Mouse (Mus musculus) T-helper 17 cell (primary cell): ENCODE measurements around the gene B3gnt2.

Source experiments
- in situ Hi-C, 2 experiments: fragments of 300-600 bp; cut with MboI, MseI; formaldehyde crosslinking; loops; 1 replicate in 1 of 2; 2 replicates in 1 of 2; pipeline ENCODE4 v1.15.1; 2025; ENCODE audit warnings: high pct_unique_total_duplicates in 2 of 2

B3gnt2 gene

GRCm38 (mm10) chr11:22781190-22781589 is 79.6 kb downstream of the B3gnt2 start:
- in situ Hi-C loops: loop anchor here in 1 of 2 experiments (5.0 kb wide), 1 partner anchor 171 kb away; no protein-coding TSS in a partner anchor

- in situ Hi-C loops: loop anchor here in 1 of 2 experiments (5.0 kb wide), 1 partner anchor 172 kb away; no protein-coding TSS in a partner anchor
These were observed 80.0 kb downstream of the B3gnt2 start for GRCm38 (mm10) chr11:22780761-22781160.

GRCm38 (mm10) chr11:22779821-22780551 is 80.8 kb downstream of the B3gnt2 start:
- in situ Hi-C loops: loop anchor here in 1 of 2 experiments (5.0 to 10.0 kb wide), 2 partner anchors 145 to 172 kb away; no protein-coding TSS in a partner anchor

GRCm38 (mm10) chr11:22778596-22778995 is 82.2 kb downstream of the B3gnt2 start:
- in situ Hi-C loops: loop anchor here in 1 of 2 experiments (10.0 kb wide), 1 partner anchor 144 kb away; no protein-coding TSS in a partner anchor

- in situ Hi-C loops: loop anchor here in 1 of 2 experiments (10.0 kb wide), 1 partner anchor 143 kb away; no protein-coding TSS in a partner anchor
These were observed 83.2 kb downstream of the B3gnt2 start for GRCm38 (mm10) chr11:22777531-22777930.

GRCm38 (mm10) chr11:22774821-22775220 is 85.9 kb downstream of the B3gnt2 start:
- in situ Hi-C loops: loop anchor here in 1 of 2 experiments (10.0 kb wide), 1 partner anchor 140 kb away; no protein-coding TSS in a partner anchor

- in situ Hi-C loops: no loop called here
These were observed 94.5 kb downstream of the B3gnt2 start for GRCm38 (mm10) chr11:22766238-22766637.

- in situ Hi-C loops: no loop called here
These were observed 95.3 kb downstream of the B3gnt2 start for GRCm38 (mm10) chr11:22765425-22765824.

GRCm38 (mm10) chr11:22763556-22764295 is 97.0 kb downstream of the B3gnt2 start:
- in situ Hi-C loops: no loop called here

GRCm38 (mm10) chr11:22763055-22763454 is 97.7 kb downstream of the B3gnt2 start:
- in situ Hi-C loops: no loop called here

GRCm38 (mm10) chr11:22762236-22762927 is 98.4 kb downstream of the B3gnt2 start:
- in situ Hi-C loops: no loop called here

- in situ Hi-C loops: loop anchor here in 1 of 2 experiments (5.0 to 10.0 kb wide), 2 partner anchors 52 to 1615 kb away; no protein-coding TSS in a partner anchor
These were observed 101.0 kb downstream of the B3gnt2 start for GRCm38 (mm10) chr11:22759783-22760182.

- in situ Hi-C loops: loop anchor here in 1 of 2 experiments (5.0 to 10.0 kb wide), 2 partner anchors 49 to 1618 kb away; no protein-coding TSS in a partner anchor
These were observed 104.4 kb downstream of the B3gnt2 start for GRCm38 (mm10) chr11:22756168-22756980.

GRCm38 (mm10) chr11:22755180-22755579 is 105.6 kb downstream of the B3gnt2 start:
- in situ Hi-C loops: loop anchor here in 1 of 2 experiments (5.0 to 10.0 kb wide), 2 partner anchors 48 to 1620 kb away; no protein-coding TSS in a partner anchor

GRCm38 (mm10) chr11:22752596-22752995 is 108.2 kb downstream of the B3gnt2 start:
- in situ Hi-C loops: loop anchor here in 1 of 2 experiments (10.0 kb wide), 1 partner anchor 1622 kb away; no protein-coding TSS in a partner anchor

- in situ Hi-C loops: loop anchor here in 1 of 2 experiments (10.0 kb wide), 1 partner anchor 1623 kb away; no protein-coding TSS in a partner anchor
These were observed 109.2 kb downstream of the B3gnt2 start for GRCm38 (mm10) chr11:22751592-22751991.

- in situ Hi-C loops: no loop called here
These were observed 113.4 kb downstream of the B3gnt2 start for GRCm38 (mm10) chr11:22747406-22747805.

GRCm38 (mm10) chr11:22745356-22745755 is 115.4 kb downstream of the B3gnt2 start:
- in situ Hi-C loops: no loop called here

GRCm38 (mm10) chr11:22743561-22744269 is 117.0 kb downstream of the B3gnt2 start:
- in situ Hi-C loops: no loop called here
